Mouse (Mus musculus) olfactory bulb, adult 2 months (tissue): ENCODE measurements around the gene Gm49342.

Experiments
- CTCF ChIP-seq: fragments of 200-500 bp; IDR thresholded peaks from 2 replicates; pipeline ENCODE4 v1.5.1; 2012; ENCODE audit warnings: low read depth, mild to moderate bottlenecking, low read length, moderate library complexity; ENCODE audit not compliant: insufficient read depth
- POLR2A ChIP-seq: fragments of 200-500 bp; IDR thresholded peaks from 2 replicates; pipeline ENCODE4 v1.6.1; 2012; ENCODE audit warnings: mild to moderate bottlenecking, low read depth, low read length, moderate library complexity; ENCODE audit not compliant: insufficient read depth

- no peak for TF ChIP-seq CTCF
- TF ChIP-seq POLR2A: peak; percentile 88
Observed at GRCm38 (mm10) chr14:50943932-50944667, at the start of gene Gm49342.
